Mouse (Mus musculus) hindlimb bud, embryonic 11.5 days (tissue): ENCODE results near the gene Chst15.

Experiments
- DNase-seq: peaks from one replicate; pipeline ENCODE4 v3.0.0-alpha.2; 2012; ENCODE audit warnings: low read depth, low spot score; ENCODE audit errors: extremely low spot score

Chst15 gene

DNA sequence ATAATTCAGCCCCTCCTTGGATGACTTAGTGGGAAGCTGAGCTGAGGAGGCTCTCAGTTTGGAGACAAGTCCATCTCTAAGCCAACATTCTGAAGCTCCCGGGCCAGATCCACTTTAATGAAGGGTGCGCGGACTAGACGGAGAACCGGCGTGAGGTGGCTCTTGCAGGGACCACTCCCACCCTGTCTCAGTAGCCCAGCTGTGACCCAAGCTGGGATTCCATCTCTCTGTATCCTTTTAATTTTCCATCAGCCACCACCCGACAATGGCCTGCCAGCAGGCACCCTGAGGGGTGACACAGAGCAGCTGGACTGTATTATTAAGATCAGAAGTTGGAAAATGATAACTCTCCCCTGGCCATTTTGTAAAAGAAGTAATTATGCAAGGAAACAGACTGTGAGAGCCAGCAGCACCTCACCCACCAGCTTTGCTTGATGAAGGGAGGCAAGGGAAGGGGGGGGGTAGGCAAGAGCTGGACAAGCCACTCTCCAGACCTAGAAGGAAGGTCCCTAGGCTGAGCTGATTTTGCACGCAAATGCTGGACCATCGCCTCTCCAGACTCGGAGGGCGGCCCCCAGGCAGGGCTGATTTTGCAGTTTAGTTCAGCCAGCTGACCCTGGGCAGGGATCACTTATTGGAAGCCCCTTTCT lies 20.4 kb upstream of the Chst15 start:
- DNase-seq: no peak

GRCm38 (mm10) chr7:132336781-132337180 lies 19.8 kb upstream of the Chst15 start:
- no peak for DNase-seq

DNA sequence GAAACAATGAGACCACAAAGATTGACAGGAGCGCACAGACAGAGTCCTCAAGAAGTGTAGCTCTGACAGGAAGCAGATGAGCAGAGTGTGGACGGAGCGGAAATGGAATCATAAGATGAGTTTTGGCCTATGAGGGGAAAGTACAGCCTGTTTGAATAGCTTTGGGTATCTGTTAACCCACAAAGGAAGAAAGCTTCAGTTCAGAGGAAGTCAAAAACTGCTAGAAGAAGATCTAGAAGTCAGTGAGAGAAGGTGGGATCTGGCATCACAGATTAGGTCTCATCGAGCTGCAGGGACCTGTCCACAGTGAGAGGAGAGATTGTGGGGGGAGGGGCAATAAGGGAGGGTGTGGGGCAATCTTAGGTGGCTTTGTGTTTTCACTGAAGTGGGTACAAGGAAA lies 18.3 kb upstream of the Chst15 start:
- no peak for DNase-seq

DNA sequence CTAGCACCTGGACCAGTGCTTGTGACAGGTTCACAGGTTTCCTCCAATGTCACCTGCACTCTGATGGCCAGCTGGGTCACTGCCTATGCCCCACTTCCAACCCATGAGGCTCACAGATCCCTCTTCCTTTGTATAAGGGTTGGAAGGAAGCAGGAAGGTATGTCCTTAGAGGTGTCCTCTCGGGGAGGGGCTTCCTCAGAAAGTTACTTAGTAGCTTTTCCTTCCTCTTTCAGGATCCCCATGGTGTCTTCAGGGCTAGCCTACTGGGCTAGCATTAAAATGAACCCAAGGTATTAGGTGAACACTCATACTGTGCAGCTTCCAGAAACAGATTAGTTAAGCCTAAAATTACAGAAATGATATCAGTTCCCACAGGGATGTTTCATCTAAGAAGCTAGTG lies 16.1 kb upstream of the Chst15 start:
- no peak for DNase-seq

DNA sequence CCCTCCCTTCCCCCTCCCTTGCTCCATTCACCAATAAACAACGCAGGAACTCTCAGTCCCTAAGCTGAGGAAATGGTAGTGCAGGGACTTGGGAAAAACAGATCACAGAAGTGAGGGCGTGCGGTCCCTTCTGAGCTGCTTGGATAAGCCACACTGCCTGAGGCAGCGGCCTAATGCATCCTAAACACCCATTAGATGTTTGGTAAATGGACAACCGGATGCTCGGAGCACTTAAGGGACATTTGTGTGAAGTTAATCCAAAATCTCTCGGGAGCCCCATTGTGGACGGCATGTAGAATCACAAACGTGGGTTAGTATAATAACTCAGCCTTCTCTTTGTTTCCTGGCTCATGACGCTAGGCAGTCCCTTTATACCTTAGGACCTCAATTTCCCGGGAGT lies 15.1 kb upstream of the Chst15 start:
- DNase-seq: no peak

DNA sequence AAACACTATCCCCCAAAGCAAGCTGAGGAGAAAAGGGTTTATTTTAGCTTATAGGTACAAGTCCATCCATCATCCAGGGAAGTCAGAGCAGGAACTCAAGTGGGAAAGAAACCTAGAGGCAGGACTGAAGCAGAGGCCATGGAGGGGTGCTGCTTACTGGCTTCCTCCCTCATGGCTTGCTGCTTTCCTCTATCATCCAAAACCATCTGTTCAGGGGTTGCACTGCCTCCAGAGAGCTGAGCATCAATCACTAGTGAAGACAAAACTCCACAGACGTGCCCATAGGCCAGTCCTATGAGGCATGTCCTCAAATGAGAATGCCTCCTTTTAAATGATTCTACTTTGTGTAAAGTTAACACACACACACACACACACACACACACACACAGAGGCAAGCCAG lies 13.2 kb upstream of the Chst15 start:
- no peak for DNase-seq

- no peak for DNase-seq
Observed at GRCm38 (mm10) chr7:132328648-132329047, 11.6 kb upstream of the Chst15 start.

DNA sequence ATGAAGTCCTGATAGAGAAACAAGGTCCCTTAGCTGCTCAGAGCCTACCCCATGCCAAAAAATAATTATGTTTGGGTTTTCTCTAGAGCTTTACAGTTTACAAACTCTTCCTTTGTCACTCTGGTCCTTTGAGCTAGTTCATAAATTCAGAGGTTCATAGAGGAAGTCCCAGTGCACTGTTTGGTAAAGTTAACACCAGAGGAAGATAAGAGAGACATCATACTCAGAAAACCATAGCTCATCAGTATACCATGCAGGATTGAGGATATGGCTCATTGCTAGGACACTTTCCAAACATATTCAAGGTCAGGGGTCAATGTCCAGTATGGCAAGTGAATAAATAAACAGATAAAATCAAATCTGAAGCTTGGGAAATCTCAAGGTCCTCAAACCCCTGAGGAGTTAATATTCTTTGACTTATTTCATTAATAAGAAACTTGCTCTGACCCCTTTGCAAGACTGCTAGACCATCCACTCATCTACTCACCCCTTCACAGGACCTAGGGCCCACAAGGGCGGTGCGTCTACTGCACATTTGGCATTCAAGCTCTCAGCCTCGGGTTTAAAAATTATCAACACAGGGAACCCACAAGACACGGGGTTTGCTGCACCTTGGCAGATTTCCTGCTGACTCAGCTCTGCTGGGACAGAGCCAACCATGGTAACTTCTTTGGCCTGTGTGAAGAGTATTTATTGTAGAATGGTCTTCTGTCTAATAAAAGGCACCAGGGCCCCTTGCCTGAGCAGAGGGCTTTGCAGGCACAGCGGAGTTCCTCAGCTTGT lies 8.7 kb upstream of the Chst15 start:
- DNase-seq: no peak

GRCm38 (mm10) chr7:132323430-132323829 lies 6.4 kb upstream of the Chst15 start:
- DNase-seq: no peak

DNA sequence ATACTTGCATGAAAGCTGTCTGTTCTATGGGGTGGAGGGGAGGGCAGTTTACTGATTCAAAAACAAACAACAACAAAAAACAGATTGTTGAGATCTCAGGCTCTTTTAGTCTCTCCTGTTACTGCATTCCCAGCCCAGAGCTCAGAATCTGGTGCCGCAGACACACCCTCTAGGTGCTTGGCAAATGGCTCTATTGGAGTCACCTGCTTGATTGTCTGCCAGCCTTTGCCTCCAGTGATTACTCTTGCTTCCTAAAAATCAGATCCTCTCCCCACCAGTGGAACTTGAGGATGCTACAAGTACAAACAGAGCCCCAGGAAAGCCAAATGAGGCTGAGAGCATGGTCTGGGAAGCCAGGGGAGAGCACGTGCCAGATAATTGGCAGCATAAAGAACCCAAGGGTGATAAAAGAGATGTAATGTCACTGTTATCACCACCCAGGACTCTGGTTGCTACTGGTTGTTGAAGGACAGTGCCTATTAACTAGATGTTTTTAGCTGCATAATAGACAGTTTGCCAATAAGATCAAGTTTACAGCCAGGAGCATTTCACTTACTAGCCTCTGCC lies 4.4 kb upstream of the Chst15 start:
- DNase-seq: no peak

DNA sequence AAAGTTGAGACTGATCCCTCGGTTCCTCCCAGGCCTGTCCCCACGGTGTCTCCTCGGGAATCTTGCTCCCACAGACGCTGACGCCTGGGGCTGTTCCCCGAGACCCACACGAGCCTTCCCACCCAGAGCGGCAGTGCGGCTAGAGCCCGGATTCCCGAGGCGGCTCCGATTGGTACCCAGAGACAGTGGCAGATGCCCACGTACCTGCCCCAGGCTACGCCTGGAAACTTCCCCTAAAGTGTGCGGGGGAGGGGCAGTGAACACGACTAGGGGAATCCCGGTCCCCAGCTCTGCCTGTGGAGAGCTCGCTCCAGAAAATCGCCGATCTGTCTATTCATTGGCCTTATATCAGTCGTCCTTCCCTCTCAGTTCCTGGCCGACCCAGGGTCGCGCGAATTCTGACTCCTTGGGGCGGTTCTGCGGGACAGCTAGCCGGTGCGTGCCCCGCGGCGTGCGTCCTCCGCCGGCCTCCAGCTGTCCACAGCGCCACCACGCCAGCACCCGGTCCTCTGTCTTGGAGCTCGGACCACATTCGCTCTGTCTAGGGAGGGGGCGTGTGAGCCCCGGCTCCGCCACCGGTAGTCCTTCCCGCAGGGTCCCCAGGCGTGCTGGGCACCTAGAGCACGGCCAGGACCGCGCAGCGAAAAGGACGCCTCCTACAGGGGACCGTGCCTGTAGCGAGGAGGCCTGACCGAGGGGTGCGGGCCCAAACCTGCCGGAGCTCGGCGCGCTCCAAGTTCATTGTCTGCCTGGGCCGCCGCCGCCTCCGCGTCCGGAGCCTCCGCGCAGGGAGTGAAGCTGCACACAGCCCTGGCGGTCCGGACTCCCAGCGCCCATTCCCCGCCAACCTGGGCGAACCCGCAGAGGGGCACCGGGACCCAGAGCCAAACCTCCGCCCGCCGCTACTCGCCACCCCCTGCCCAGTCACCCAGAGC lies 660 bp downstream of the Chst15 start:
- DNase-seq: no peak

GRCm38 (mm10) chr7:132315149-132316091 lies 1.6 kb downstream of the Chst15 start:
- no peak for DNase-seq

DNA sequence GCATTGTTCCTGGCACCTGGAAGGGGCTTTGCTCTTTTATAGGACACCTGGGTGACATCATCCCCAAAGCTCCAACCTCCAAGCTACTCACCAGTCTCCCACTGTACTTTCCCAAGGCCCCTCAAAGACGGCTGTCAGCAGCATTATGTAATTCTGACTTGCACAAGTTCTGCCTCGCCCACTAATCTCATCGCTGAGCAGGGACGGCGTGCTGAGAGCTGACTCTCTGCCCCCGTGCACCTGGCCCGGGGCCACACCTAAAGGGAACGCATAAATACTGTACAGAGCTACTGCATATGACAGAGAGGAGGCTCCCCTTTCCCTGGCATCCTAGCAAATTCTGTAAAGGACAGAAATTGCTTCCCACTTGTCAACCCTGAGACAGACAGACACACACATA lies 4.6 kb downstream of the Chst15 start:
- DNase-seq: no peak

DNA sequence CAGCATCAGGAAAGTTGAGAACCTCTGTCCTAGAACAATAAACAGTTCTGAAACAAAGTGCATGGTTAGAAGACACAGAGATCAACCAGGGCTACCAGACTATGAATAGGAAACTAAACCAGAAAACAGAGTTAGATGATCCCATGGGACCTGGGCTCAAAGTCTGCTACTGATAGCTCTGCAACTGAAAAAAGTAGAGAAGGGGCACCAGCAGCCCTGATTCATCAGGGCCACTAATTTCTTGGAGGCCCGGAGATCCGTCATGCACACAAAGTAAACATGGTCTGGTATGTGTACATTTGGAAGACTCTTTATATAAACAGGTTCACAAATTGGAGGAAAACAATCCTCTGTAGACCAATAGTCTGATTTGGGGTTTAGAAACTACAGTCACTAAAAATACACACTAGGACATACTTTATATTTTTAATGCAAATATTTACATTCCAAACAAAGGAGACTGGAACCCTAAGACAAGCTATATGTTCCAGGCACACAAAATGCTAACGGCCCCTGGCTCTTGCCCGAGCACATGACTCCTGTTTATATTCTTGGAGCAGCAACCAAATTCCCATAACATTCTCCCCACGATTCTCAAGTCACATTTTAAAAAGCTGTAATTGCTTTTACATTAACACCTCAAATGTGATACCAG lies 8.4 kb downstream of the Chst15 start:
- no peak for DNase-seq

GRCm38 (mm10) chr7:132307722-132308271 lies 9.2 kb downstream of the Chst15 start:
- DNase-seq: no peak

DNA sequence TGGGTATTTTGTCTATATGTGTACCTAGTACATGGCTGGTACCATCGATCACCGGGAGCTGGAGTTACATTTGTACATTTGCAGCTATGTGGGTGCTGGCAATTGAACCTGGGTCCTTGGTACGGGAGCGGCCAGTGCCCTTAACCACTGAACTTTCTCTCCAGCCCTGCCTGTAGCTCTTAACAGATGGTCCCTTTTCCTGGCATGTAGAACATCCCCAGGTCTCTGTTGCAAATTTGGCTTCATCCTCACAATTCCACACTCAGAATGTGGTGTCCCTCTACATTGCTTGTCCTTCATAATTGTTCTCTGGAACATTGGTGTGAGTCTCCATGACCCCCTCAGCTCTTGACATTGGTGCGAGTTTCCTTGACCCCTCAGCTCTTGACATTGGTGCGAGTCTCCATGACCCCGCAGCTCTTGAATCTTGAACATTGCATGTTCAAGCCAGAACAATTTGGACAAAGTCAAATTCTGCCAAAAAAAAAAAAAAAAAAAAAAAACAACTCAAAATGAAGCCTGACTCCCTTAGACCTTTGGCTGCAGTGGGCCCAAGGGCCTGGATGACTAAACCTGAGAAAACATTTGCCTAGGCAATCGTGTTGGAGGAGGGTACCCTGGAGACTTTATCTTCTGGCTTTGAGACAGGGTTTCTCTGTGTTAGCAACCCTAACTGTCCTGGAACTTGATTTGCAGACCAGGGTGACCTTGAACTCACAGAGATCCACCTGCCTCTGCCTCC lies 10.2 kb downstream of the Chst15 start:
- no peak for DNase-seq

- no peak for DNase-seq
Observed at GRCm38 (mm10) chr7:132305492-132306375, 11.3 kb downstream of the Chst15 start.
